Mouse (Mus musculus) lung, postnatal 10 days (tissue): Measurements from ENCODE around the gene Kif6.
A peak's percentile ranks its signal among the peaks of the same experiment; 100 is the strongest.

Experiments used
- DNase-seq: peaks from one replicate; pipeline ENCODE4 v3.0.0; 2021

Gene Kif6

DNA sequence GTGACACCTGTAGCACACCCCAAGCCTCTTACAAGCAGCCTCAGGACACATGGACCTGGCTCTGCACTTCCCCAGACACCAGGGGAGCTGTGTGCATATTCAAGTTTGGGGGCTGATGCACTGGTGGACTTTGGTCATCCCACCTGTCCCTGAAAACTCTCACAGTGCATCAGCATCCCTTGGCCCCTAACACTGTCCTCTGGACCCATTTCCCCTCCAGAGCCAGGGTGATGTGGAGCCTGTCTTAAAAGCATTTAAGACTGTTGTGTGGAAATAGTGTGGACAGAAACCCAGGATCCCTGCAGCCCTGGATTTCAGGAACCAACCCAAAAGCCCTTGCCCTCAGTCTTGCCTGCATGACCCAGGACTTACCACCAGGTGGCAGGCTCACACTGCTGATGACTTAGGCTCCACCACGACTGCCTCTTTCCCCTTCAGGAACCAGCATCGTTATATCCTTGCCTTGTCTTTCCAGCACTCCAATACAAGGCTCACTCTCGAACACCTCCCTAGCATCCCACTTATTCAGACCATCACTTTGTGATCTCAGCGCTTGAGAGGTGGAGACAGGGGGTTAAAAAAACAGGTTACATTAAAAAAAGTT, 320.8 kb downstream of the Kif6 start:
- DNase-seq, result peak; percentile 83

DNA sequence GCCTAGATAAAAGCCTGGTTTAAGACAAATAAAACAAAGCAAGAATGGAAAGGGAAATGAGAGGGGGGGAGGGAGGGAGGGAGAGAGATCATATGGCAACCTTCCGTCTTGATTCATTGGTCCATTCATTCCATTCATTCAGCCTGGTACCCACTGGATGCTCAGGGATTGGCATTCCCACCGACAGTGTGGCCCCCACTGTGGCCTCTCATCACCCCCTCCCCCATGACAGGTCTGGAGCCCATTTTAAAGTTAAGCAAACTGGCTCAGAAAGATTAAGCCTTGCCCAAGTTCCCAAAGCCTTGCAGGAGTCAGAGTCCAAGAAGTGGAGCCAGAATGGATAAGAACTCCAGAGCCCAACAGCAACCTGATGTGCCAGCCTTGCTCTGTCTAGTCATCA, 321.3 kb downstream of the Kif6 start:
- no peak for DNase-seq

DNA sequence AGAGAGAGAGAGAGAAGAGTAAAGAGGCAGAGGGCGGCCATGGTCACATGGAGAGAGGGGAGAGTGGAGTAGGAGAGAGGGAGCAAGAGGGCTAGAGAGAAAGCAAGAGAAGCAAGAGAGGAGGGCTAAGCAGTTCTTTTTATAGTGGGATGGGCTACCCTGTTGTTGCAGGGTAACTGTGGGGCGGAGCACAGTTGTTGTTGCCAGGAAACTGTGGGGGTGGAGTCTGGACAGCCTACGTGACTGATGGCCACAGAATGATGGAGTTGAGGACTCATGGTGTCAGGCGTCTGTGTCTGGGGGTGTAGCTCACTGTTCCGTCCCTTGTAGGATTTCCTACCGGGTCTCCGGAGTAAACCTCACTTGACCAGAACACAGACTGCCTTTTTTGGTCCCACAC, 324.2 kb downstream of the Kif6 start:
- DNase-seq, result no peak

DNA sequence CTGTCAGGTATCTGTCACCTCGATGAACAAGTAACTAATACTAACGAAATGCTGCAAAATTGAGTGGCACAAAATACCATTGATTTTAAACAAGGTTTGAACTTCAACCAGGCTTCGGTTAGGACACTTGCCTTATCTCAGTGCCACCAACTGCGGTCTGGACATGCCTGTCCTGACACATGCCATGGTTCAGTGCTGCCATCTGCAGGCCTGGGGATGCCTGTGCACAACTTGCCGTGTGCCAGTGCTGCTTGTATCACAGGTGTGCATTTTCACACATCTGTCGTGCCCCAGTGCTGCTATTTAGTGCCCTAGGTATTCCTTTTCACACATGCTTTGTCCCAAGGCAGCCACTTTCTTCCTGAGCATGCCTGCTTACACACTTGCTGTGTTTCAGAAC, 327.7 kb downstream of the Kif6 start:
- no peak for DNase-seq

DNA sequence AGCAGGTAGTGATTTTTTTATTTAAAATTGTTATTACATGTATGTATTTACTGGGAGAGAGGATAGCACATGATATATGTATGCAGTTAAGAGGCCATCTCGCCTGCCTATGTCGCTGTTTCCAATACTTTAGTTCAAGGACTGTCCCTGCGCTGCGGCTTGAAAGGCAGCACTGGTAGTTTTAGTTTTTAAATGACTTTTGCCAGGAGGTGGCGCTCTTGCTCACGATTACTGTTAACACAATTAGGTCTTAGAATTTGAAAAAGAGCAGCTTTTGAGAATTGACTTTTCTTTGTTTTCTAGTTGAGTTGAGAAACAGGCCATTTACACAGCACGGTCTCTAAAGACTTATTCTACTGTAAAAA, 336.5 kb downstream of the Kif6 start:
- DNase-seq, result peak; percentile 87

DNA sequence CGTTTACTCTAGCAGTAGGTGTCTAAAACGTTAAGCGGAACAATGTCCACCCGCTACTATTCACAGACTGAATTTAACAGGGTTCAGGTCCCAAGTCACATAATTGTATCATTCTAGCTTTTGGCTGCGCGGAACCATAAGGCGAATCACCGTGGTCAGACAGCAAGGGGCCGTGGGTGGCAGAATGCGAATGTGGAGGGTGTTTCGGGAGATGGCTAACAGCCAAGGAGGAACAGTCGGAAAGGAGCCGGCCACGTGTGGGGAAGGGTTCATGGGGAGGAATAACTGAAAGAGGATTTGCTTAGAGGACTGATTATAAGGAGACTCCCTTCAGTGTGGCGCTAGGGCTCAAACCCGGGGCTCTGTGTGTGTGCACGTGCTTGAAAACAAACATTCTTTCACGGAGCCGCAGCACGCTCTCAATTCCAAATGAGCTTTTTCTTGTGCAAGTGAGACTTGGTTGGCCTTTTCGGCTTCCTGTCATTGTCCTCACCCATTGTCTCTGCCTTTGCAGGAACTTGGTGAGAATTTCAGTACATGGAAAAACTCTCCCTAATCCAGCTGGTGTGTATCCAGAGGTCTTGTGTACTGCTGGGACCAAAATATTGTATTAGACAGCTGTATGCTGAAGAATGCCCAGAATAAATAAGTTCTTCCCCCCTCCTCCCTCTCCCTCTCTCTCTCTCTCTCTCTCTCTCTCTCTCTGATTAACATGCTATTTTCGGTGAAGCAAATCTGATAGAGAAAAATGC, 337.1 kb downstream of the Kif6 start:
- DNase-seq, result peak; percentile 54

DNA sequence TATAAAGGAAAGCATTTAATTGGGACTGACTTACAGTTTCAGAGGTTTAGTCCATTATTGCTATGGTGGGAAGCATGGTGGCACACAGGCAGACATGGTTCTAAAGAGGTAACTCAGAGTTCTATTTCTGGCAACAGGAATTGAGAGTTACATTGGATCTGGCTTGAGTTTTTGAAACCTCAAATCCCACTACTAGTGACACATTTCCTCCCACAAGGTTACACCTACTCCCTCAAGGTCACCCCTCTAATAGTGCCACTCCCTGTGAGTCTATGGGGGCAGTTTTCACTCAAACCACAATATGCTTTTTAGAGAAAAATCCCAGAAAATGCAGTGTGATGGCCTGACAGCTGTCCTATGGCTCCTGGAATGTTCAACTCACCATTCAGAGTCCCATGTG, 344.1 kb downstream of the Kif6 start:
- DNase-seq, result no peak
